ENCODE assay signal across 23 mouse cellular contexts in the genomic region with DNA sequence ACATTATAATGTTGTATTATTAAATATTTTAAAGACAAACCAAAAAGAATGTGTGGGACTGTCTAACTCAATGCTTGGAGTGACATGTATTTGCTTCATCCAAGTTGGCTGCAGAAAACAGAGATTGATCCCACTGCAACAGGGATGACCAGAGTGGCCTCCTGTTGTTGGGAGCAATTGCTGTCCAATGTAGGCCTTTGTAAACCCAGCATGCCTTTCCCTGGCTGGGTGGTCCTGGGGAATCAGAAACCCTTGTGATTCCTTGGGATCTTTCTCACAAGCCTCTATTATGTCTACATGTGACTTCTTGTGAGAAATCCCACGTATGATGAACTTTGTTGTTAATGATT.
A peak's percentile ranks its signal among the peaks of the same experiment; 100 is the strongest.
DNase-seq lines count a peak whose midpoint lies in the region; ATAC-seq and TF ChIP-seq lines count a peak whose summit lies in the region.
"Had no signal": no experiment of that assay in that cellular context is flagged by ENCODE, and none has a peak within 500 bp of the region (broad histone marks: within the 10 kb centered on the region; RNA-seq: fewer than 3 reads in every experiment).

No protein-coding gene starts in this region.

- no peak for TF ChIP-seq CTCF in midbrain, postnatal 0 days (IDR thresholded peaks at IDR 0.05)

- H3K9me3 ChIP-seq in midbrain, embryonic 11.5 days (ENCODE audit: control insufficient read depth, low read length): no peaks in the 10 kb centered on the region
- H3K9me3 ChIP-seq in midbrain, postnatal 0 days (ENCODE audit: low read length): no peaks in the 10 kb centered on the region
- H3K9me3 ChIP-seq: embryonic facial prominence, embryonic 15.5 days; forebrain, embryonic 12.5 days; forebrain, embryonic 15.5 days; heart, embryonic 12.5 days; heart, embryonic 15.5 days; hindbrain, embryonic 10.5 days; hindbrain, embryonic 13.5 days had no signal

- WGBS in midbrain, embryonic 11.5 days: 47% methylated on average over 1 of the region's 1 CpGs
- WGBS in midbrain, postnatal 0 days: 52% methylated on average over 1 of the region's 1 CpGs

- ATAC-seq in midbrain, embryonic 11.5 days (ENCODE audit: low FRiP score): peak; percentile 61
- ATAC-seq in midbrain, postnatal 0 days (ENCODE audit: low FRiP score): no peak
- ATAC-seq: forebrain, embryonic 15.5 days; hindbrain, embryonic 16.5 days; Patski had no signal

- no peak overlapping the region for H3K9ac ChIP-seq in midbrain, embryonic 11.5 days (ENCODE audit: low read length)
- no peak overlapping the region for H3K9ac ChIP-seq in midbrain, postnatal 0 days (replicated peaks; ENCODE audit: low read length, poor library complexity, severe bottlenecking)
- H3K9ac ChIP-seq: embryonic facial prominence, embryonic 15.5 days; forebrain, embryonic 12.5 days; forebrain, embryonic 15.5 days; heart, embryonic 12.5 days; heart, embryonic 15.5 days; hindbrain, embryonic 13.5 days had no signal

- no peaks in the 10 kb centered on the region for H3K36me3 ChIP-seq in midbrain, embryonic 11.5 days (ENCODE audit: control insufficient read depth, insufficient read depth, low read length)
- no peaks in the 10 kb centered on the region for H3K36me3 ChIP-seq in midbrain, postnatal 0 days (ENCODE audit: insufficient read depth, low read length)
- H3K36me3 ChIP-seq: embryonic facial prominence, embryonic 15.5 days; forebrain, embryonic 12.5 days; forebrain, embryonic 15.5 days; heart, embryonic 12.5 days; heart, embryonic 15.5 days; hindbrain, embryonic 10.5 days; hindbrain, embryonic 13.5 days had no signal

- H3K4me2 ChIP-seq in midbrain, embryonic 11.5 days: no peak overlapping the region
- H3K4me2 ChIP-seq in midbrain, postnatal 0 days (ENCODE audit: low read depth, low read length, poor library complexity, severe bottlenecking): no peak overlapping the region
- H3K4me2 ChIP-seq: embryonic facial prominence, embryonic 15.5 days; forebrain, embryonic 12.5 days; forebrain, embryonic 15.5 days; heart, embryonic 12.5 days; heart, embryonic 15.5 days; hindbrain, embryonic 13.5 days had no signal

- no peak overlapping the region for H3K4me3 ChIP-seq in midbrain, embryonic 11.5 days (ENCODE audit: low read depth, low read length)
- no peak overlapping the region for H3K4me3 ChIP-seq in midbrain, postnatal 0 days (ENCODE audit: low read depth, low read length)
- H3K4me3 ChIP-seq: embryonic facial prominence, embryonic 15.5 days; forebrain, embryonic 12.5 days; forebrain, embryonic 15.5 days; heart, embryonic 12.5 days; heart, embryonic 15.5 days; hindbrain, embryonic 10.5 days; hindbrain, embryonic 13.5 days had no signal

- peaks cover 10% of the 10 kb centered on the region for H3K4me1 ChIP-seq in midbrain, embryonic 11.5 days (ENCODE audit: control insufficient read depth, insufficient read depth, low read length)
- H3K4me1 ChIP-seq in midbrain, postnatal 0 days (ENCODE audit: insufficient read depth, low read length): no peaks in the 10 kb centered on the region
- H3K4me1 ChIP-seq: embryonic facial prominence, embryonic 15.5 days; forebrain, embryonic 15.5 days; heart, embryonic 12.5 days; heart, embryonic 15.5 days had no signal

- peak overlapping the region; percentile 17 for H3K27ac ChIP-seq in midbrain, embryonic 11.5 days (ENCODE audit: low read depth, low read length)
- no peak overlapping the region for H3K27ac ChIP-seq in midbrain, postnatal 0 days (ENCODE audit: low read depth, low read length)
- H3K27ac ChIP-seq: embryonic facial prominence, embryonic 15.5 days; forebrain, embryonic 12.5 days; forebrain, embryonic 15.5 days; heart, embryonic 15.5 days; hindbrain, embryonic 10.5 days; hindbrain, embryonic 13.5 days had no signal

- peak; percentile 10 for DNase-seq in embryo, embryonic 11 days
- DNase-seq in embryo, embryonic 9.5 days (ENCODE audit: extremely low spot score): no peak
- DNase-seq in midbrain, embryonic 11.5 days (ENCODE audit: low spot score, missing footprints): peak; percentile 90
- no peak for DNase-seq in midbrain, postnatal 0 days (ENCODE audit: low spot score)
- peak; percentile 5 for DNase-seq in Muller cell, postnatal 12 days (ENCODE audit: inconsistent ontology term)
- DNase-seq in natural killer cell, adult 2 months (ENCODE audit: low spot score in 2 of 2): no peak
- DNase-seq: adrenal gland, postnatal 10 days; adrenal gland, postnatal 36 days; cerebellum, adult 18-20 months; cerebellum, adult 9-10 months; gastrocnemius, postnatal 25 days; heart, adult 18-20 months; heart, postnatal 10 days; heart, postnatal 36 days had no signal

- H3K27me3 ChIP-seq in midbrain, embryonic 11.5 days (ENCODE audit: control insufficient read depth, insufficient read depth, low read length): no peaks in the 10 kb centered on the region
- no peaks in the 10 kb centered on the region for H3K27me3 ChIP-seq in midbrain, postnatal 0 days (ENCODE audit: insufficient read depth, low read length)
- H3K27me3 ChIP-seq: embryonic facial prominence, embryonic 15.5 days; forebrain, embryonic 12.5 days; forebrain, embryonic 15.5 days; heart, embryonic 12.5 days; heart, embryonic 15.5 days; hindbrain, embryonic 13.5 days; Patski had no signal

Comparison
In these comparisons a context has a peak if more than half of its experiments do, and no peak if none do; other contexts are left out.
1. DNase-seq: peak in embryo, embryonic 11 days (single experiment), midbrain, embryonic 11.5 days (single experiment) and Muller cell, postnatal 12 days (single experiment); none in embryo, embryonic 9.5 days (single experiment), midbrain, postnatal 0 days (single experiment) and natural killer cell, adult 2 months (0 of 2).